9 mouse cellular contexts compared by ENCODE assay signal in the genomic region with DNA sequence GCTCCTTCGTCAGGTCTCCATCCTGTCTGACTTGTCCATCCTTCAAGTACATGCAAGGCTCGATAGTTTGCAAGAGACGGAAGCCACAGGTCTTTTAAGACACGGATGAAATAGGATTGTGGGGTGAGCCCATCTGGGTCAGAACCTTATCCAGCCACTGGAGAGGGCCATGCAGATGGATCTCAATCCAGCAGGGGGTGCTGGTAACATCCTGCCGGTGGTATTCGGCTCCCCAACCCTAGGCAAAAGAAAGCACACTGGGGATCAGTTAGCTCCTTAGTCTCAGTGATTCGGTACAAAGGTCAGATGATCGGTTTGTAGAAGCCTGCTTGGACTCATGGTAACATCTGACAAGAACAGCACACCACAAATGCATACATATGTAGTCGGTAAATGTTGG. TPM values are rescaled to one million over a fixed set of nuclear protein-coding genes. Genes with fewer than 3 reads are reported as not detected.
DNase-seq lines count a peak whose midpoint lies in the region; ATAC-seq lines count a peak whose summit lies in the region.
"Had no signal": no experiment of that assay in that cellular context is flagged by ENCODE, and none has a peak within 500 bp of the region (broad histone marks: within the 10 kb centered on the region; RNA-seq: fewer than 3 reads in every experiment).

No protein-coding gene starts in this region.

- DNase-seq in kidney, adult 18-20 months, result peak; percentile 43
- peak; percentile 38 for DNase-seq in CD4-positive, CD25-positive, alpha-beta regulatory T cell, adult 2 months (ENCODE audit: low read depth, low spot score)
- peak; percentile 37 for DNase-seq in NIH3T3 (ENCODE audit: low read depth)
- peak; percentile 29 for DNase-seq in induced T-regulatory cell, adult 2 months (ENCODE audit: low read depth)
- DNase-seq in ovary, postnatal 36 days (ENCODE audit: low spot score), result no peak

- H3K4me3 ChIP-seq in kidney, embryonic 14.5 days (ENCODE audit: low read length), result no peak overlapping the region
- H3K4me3 ChIP-seq in stomach, embryonic 16.5 days (replicated peaks; ENCODE audit: low read length), result no peak overlapping the region
- H3K4me3 ChIP-seq in intestine, embryonic 15.5 days (replicated peaks), result no peak overlapping the region
- H3K4me3 ChIP-seq: embryonic facial prominence, embryonic 15.5 days had no signal

- no peaks in the 10 kb centered on the region for H3K4me1 ChIP-seq in kidney, embryonic 14.5 days (ENCODE audit: control insufficient read depth, insufficient read depth, low read length)
- H3K4me1 ChIP-seq in stomach, embryonic 16.5 days (ENCODE audit: control insufficient read depth, insufficient read depth, low read length), result no peaks in the 10 kb centered on the region
- no peaks in the 10 kb centered on the region for H3K4me1 ChIP-seq in intestine, embryonic 15.5 days (replicated peaks)

- H3K4me2 ChIP-seq in kidney, embryonic 14.5 days (replicated peaks; ENCODE audit: low read depth, low read length), result no peak overlapping the region
- no peak overlapping the region for H3K4me2 ChIP-seq in stomach, embryonic 16.5 days (ENCODE audit: low read depth, low read length)
- no peak overlapping the region for H3K4me2 ChIP-seq in intestine, embryonic 15.5 days (replicated peaks)
- H3K4me2 ChIP-seq: embryonic facial prominence, embryonic 15.5 days had no signal

- ATAC-seq in kidney, embryonic 14.5 days (ENCODE audit: low FRiP score, low TSS enrichment), result no peak
- peak; percentile 29; the same call in 1 of the 2 replicates for ATAC-seq in stomach, embryonic 16.5 days (ENCODE audit: insufficient read depth, low FRiP score)
- no peak for ATAC-seq in intestine, embryonic 15.5 days

- H3K9me3 ChIP-seq in kidney, embryonic 14.5 days (ENCODE audit: control insufficient read depth, low read length), result no peaks in the 10 kb centered on the region
- no peaks in the 10 kb centered on the region for H3K9me3 ChIP-seq in stomach, embryonic 16.5 days (replicated peaks; ENCODE audit: control insufficient read depth, low read length)
- H3K9me3 ChIP-seq in intestine, embryonic 15.5 days, result no peaks in the 10 kb centered on the region
- H3K9me3 ChIP-seq: embryonic facial prominence, embryonic 15.5 days had no signal

- WGBS in kidney, embryonic 14.5 days, result 84% methylated on average over 9 of the region's 9 CpGs
- 69% methylated on average over 9 of the region's 9 CpGs for WGBS in stomach, embryonic 16.5 days
- WGBS in intestine, embryonic 15.5 days, result 76% methylated on average over 9 of the region's 9 CpGs

- no peaks in the 10 kb centered on the region for H3K27me3 ChIP-seq in kidney, embryonic 14.5 days (ENCODE audit: control insufficient read depth, insufficient read depth, low read length)
- H3K27me3 ChIP-seq in stomach, embryonic 16.5 days (ENCODE audit: control insufficient read depth, insufficient read depth, low read length), result no peaks in the 10 kb centered on the region
- H3K27me3 ChIP-seq in intestine, embryonic 15.5 days (replicated peaks), result no peaks in the 10 kb centered on the region
- H3K27me3 ChIP-seq: embryonic facial prominence, embryonic 15.5 days had no signal

- H3K9ac ChIP-seq in kidney, embryonic 14.5 days (ENCODE audit: low read depth, low read length), result no peak overlapping the region
- H3K9ac ChIP-seq in stomach, embryonic 16.5 days (ENCODE audit: low read length), result no peak overlapping the region
- H3K9ac ChIP-seq in intestine, embryonic 15.5 days, result no peak overlapping the region
- H3K9ac ChIP-seq: embryonic facial prominence, embryonic 15.5 days had no signal

- no peak overlapping the region for H3K27ac ChIP-seq in kidney, embryonic 14.5 days (ENCODE audit: low read depth, low read length)
- peak overlapping the region; percentile 18; the same call in 1 of the 2 replicates for H3K27ac ChIP-seq in stomach, embryonic 16.5 days (ENCODE audit: low read length)
- no peak overlapping the region for H3K27ac ChIP-seq in intestine, embryonic 15.5 days
- H3K27ac ChIP-seq: embryonic facial prominence, embryonic 15.5 days had no signal

- peaks cover 47% of the 10 kb centered on the region for H3K36me3 ChIP-seq in kidney, embryonic 14.5 days (ENCODE audit: control insufficient read depth, insufficient read depth, low read length)
- peaks cover 11% of the 10 kb centered on the region; the same call in 1 of the 2 replicates for H3K36me3 ChIP-seq in stomach, embryonic 16.5 days (ENCODE audit: control insufficient read depth, insufficient read depth, low read length)
- H3K36me3 ChIP-seq in intestine, embryonic 15.5 days, result peaks cover 19% of the 10 kb centered on the region

RNA-seq across cellular contexts. Expression of a gene that starts 44.8 kb away (rescaled TPM):
- 10.5 and 11.6 TPM in 2 replicates for polyA plus RNA-seq in kidney, embryonic 14.5 days (2014; fragmentation: Nextera tagmentation; extraction: Ambion mirVana)
- polyA plus RNA-seq in stomach, embryonic 16.5 days (2015; fragmentation: Nextera tagmentation; extraction: Ambion mirVana), result 13.2 and 14.4 TPM in 2 replicates
- polyA plus RNA-seq in intestine, embryonic 15.5 days (2015; fragmentation: Nextera tagmentation; extraction: Ambion mirVana), result 12.8 and 13.5 TPM in 2 replicates

RNA-seq across cellular contexts. Expression of a gene that starts 59.8 kb away (rescaled TPM):
- 34.5 and 50.3 TPM in 2 replicates for polyA plus RNA-seq in kidney, embryonic 14.5 days (2014; fragmentation: Nextera tagmentation; extraction: Ambion mirVana)
- 33.0 and 37.4 TPM in 2 replicates for polyA plus RNA-seq in stomach, embryonic 16.5 days (2015; fragmentation: Nextera tagmentation; extraction: Ambion mirVana)
- 37.6 and 39.9 TPM in 2 replicates for polyA plus RNA-seq in intestine, embryonic 15.5 days (2015; fragmentation: Nextera tagmentation; extraction: Ambion mirVana)
